Mouse (Mus musculus) forebrain, embryonic 12.5 days (tissue): ENCODE measurements at regions not wholly inside any gene's neighbourhood (a gene's known extent, or its start where the extent isn't known, plus 50 kb on each side); places are given as distances from the start of the nearest gene placed in this dataset.
"Not testable (repeated sequence)": the region's sequence is repeated elsewhere in the genome, so short reads cannot be mapped to it uniquely, and the experiment has no call there.

Experiments used
- ATAC-seq: fragments of 200-750 bp; cut with Nextera tagmentation; 2 replicates; pipeline ENCODE4 v1.8.0; 2017; ENCODE audit warnings: moderate TSS enrichment; ENCODE audit not compliant: low FRiP score
- H3K27ac ChIP-seq: fragments of 300-500 bp; sonication (generic); 2 replicates; pipeline ENCODE4 v1.5.1; 2016; ENCODE audit warnings: mild to moderate bottlenecking
- H3K27me3 ChIP-seq: fragments of 300-500 bp; sonication (generic); 2 replicates; pipeline ENCODE4 v1.6.1; 2016; ENCODE audit warnings: mild to moderate bottlenecking
- H3K36me3 ChIP-seq: fragments of 300-500 bp; sonication (generic); replicated peaks from 2 replicates; pipeline ENCODE4 v1.6.1; 2016; ENCODE audit warnings: mild to moderate bottlenecking
- H3K4me1 ChIP-seq: fragments of 300-500 bp; sonication (generic); 2 replicates; pipeline ENCODE4 v1.6.1; 2016
- H3K4me2 ChIP-seq: fragments of 300-500 bp; sonication (generic); 2 replicates; pipeline ENCODE4 v1.6.1; 2016; ENCODE audit warnings: mild to moderate bottlenecking, moderate library complexity
- H3K4me3 ChIP-seq: fragments of 300-500 bp; sonication (generic); replicated peaks from 2 replicates; pipeline ENCODE4 v1.5.1; 2016; ENCODE audit warnings: mild to moderate bottlenecking
- H3K9ac ChIP-seq: fragments of 300-500 bp; sonication (generic); 2 replicates; pipeline ENCODE4 v1.6.1; 2016; ENCODE audit warnings: mild to moderate bottlenecking
- H3K9me3 ChIP-seq: fragments of 300-500 bp; sonication (generic); 2 replicates; pipeline ENCODE4 v1.6.1; 2016
- WGBS: fragments of 180-500 bp; shearing (Covaris S2); methylation state at CpG from one replicate; pipeline ENCODE4 v1.1.7; 2016; 5-methylcytosine and 5-hydroxymethylcytosine counted together

DNA sequence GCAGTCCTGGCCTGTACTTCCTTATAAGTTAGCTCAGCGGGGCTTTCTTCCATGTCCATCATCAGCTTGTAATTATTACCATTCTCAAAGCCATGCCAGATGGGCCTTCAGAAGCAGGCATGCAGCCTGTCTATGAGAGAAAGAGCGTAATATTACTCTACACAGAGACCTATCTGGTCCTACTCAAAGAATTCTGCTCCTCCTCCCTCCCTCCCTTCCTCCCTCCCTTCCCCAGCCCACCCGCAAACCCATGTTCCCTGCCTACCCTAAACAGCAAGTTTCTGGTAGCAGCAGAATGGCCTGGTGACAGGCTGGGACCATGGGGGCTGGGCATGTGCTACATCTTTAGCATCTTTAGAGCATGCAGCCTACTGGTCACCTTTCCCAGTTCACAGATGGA is 184.9 kb upstream of the Cdkn3 start:
- H3K27ac ChIP-seq = no peak overlapping the region
- no peak overlapping the region for H3K4me3 ChIP-seq
- peaks cover 13% of the 10 kb centered on the region for H3K4me1 ChIP-seq
- WGBS = 72% methylated on average over 3 of the region's 3 CpGs
- no peaks in the 10 kb centered on the region for H3K36me3 ChIP-seq
- H3K27me3 ChIP-seq = no peaks in the 10 kb centered on the region
- ATAC-seq = no peak
- H3K4me2 ChIP-seq = no peak overlapping the region
- no peaks in the 10 kb centered on the region for H3K9me3 ChIP-seq
- H3K9ac ChIP-seq = no peak overlapping the region

- Histone ChIP-seq H3K4me1 (peaks cover 11% of the 10 kb centered on the region), H3K9ac (no peak overlapping the region), H3K36me3 (no peaks in the 10 kb centered on the region), H3K9me3 (no peaks in the 10 kb centered on the region), H3K27ac (no peak overlapping the region), H3K27me3 (no peaks in the 10 kb centered on the region), H3K4me2 (no peak overlapping the region), H3K4me3 (no peak overlapping the region)
- no peak for ATAC-seq
- 79% methylated on average over 6 of the region's 6 CpGs for WGBS
Observed at GRCm38 (mm10) chr14:46573401-46573800, 182.9 kb upstream of the Bmp4 start.

GRCm38 (mm10) chr14:46572972-46573371 is 182.5 kb upstream of the Bmp4 start:
- not testable (repeated sequence) for H3K36me3 ChIP-seq, H3K27ac ChIP-seq, H3K4me1 ChIP-seq, H3K9me3 ChIP-seq, H3K4me3 ChIP-seq, H3K4me2 ChIP-seq, H3K9ac ChIP-seq, ATAC-seq, H3K27me3 ChIP-seq
- WGBS = 78% methylated on average over 2 of the region's 2 CpGs

DNA sequence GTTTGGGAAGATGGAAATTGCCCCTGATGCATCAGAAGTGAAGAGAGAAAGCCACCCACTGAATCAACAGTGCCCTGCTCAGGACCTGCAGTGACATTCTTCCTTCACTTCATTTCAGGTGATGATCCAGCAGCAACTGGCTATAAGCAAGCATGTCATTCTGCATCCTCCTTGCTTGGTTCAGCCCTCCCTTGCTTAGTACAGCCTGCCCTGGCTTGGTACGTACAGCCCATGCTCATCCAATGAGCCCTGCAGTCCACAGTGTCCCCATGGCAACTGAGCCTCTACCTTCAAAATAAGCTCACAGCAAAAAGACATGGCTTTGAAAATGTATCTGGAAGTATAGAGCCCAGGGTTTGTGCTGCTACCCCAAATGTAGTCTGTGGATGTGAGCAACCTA is 181.4 kb upstream of the Bmp4 start:
- 0 out of 2 replicates have a peak, but pooled peaks cover 2% of the 10 kb centered on the region for H3K27me3 ChIP-seq
- H3K27ac ChIP-seq = no peak overlapping the region
- 73% methylated on average over 1 of the region's 1 CpGs for WGBS
- no peaks in the 10 kb centered on the region for H3K36me3 ChIP-seq
- no peak overlapping the region for H3K4me2 ChIP-seq
- no peak overlapping the region for H3K4me3 ChIP-seq
- no peak overlapping the region for H3K9ac ChIP-seq
- H3K4me1 ChIP-seq = peaks cover 5% of the 10 kb centered on the region; the same call in 1 of the 2 replicates
- H3K9me3 ChIP-seq = no peaks in the 10 kb centered on the region
- no peak for ATAC-seq

DNA sequence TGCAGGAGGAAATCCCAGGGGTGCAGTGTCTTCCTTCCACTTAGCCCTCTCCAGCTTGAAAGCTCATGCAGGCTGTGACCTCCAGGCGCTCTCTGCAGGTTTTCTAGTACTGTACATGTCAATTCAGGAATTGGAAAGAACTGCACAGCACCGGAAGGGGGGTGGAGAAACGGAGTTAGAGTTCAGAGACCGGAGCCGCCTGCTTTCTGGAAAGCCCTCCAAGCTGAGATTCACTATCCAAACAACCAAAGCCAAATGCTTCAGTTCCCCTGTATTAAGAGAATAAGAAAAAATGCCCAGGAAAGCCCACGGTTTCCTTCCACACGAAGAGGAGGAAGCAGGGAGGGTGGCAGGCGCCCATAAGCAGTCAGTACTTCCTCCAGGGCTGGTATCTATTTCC is 178.8 kb upstream of the Bmp4 start:
- ATAC-seq = no peak
- Histone ChIP-seq H3K9me3 (no peaks in the 10 kb centered on the region), H3K4me2 (no peak overlapping the region), H3K27ac (no peak overlapping the region), H3K36me3 (no peaks in the 10 kb centered on the region), H3K4me1 (no peaks in the 10 kb centered on the region), H3K4me3 (no peak overlapping the region), H3K27me3 (0 out of 2 replicates have a peak, but pooled peaks cover 4% of the 10 kb centered on the region), H3K9ac (no peak overlapping the region)
- 87% methylated on average over 8 of the region's 8 CpGs for WGBS

DNA sequence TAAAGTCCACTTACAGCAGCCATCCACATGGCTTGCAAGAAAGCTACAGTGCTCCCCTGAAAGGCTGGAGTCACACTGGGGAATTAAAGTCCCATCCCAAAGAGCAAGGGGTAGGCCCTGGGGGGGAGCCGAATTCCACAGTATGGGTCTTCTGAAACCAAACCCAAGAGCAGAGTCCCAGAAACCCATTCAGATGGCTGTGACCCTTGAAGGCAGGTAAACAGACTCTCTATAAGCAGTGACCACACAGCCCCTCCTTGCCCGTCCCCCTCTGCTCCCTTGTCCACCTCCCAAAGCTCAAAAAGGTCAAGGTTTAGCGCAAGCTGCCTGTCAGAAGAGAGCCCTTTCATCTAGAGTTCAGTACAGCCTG is 176.9 kb upstream of the Bmp4 start:
- H3K9me3 ChIP-seq = no peaks in the 10 kb centered on the region
- H3K36me3 ChIP-seq = no peaks in the 10 kb centered on the region
- no peak for ATAC-seq
- H3K9ac ChIP-seq = no peak overlapping the region
- no peak overlapping the region for H3K27ac ChIP-seq
- H3K4me2 ChIP-seq = no peak overlapping the region
- no peaks in the 10 kb centered on the region for H3K4me1 ChIP-seq
- no peak overlapping the region for H3K4me3 ChIP-seq
- 0 out of 2 replicates have a peak, but pooled peaks cover 4% of the 10 kb centered on the region for H3K27me3 ChIP-seq
- 69% methylated on average over 3 of the region's 3 CpGs for WGBS

DNA sequence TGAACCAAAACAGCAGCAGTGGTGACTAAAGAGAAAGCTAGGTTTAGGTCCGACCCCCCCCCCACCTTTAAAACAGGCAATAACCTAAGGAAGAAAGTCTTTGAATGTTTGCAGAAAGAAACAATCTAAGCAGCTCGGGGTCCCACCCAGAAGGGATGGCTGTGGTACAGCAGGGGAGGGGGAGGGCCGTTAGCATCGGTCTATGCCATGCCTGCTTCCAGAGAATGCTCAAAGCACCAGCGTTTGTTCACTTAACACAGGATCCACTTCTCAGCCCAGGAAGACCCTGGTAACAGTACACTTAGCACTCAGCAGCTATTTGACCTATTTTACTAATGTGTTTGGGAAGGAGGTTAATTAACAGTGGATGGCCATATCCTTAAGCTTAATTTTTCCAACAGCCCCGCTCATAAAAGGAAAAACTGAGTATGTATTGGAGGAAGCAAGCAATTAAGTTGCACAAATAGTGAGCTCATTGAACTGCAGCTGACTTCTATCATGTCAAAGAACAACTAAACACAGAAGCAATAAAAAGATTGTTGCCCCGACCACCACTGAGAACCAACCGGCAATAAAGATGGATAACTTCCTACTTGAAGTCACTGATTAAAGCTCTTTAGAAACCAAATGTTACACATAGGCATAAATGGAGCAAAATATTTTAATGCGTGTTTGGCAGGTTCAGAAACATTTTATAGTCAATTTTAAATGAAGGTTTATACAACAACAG is 176.4 kb upstream of the Bmp4 start:
- ATAC-seq = no peak
- WGBS = 66% methylated on average over 9 of the region's 9 CpGs
- no peak overlapping the region for H3K4me2 ChIP-seq

GRCm38 (mm10) chr14:46564998-46565397 is 174.5 kb upstream of the Bmp4 start:
- H3K9me3 ChIP-seq = no peaks in the 10 kb centered on the region
- 11% methylated on average over 3 of the region's 3 CpGs for WGBS
- no peak overlapping the region for H3K27ac ChIP-seq
- H3K4me2 ChIP-seq = no peak overlapping the region
- H3K27me3 ChIP-seq = 0 out of 2 replicates have a peak, but pooled peaks cover 4% of the 10 kb centered on the region
- H3K4me3 ChIP-seq = no peak overlapping the region
- no peaks in the 10 kb centered on the region for H3K36me3 ChIP-seq
- no peak for ATAC-seq
- H3K9ac ChIP-seq = no peak overlapping the region
- H3K4me1 ChIP-seq = no peaks in the 10 kb centered on the region

More for the DNA sequence above, 176.4 kb upstream of the Bmp4 start:
- Histone ChIP-seq H3K4me3 (no peak overlapping the region), H3K36me3 (no peaks in the 10 kb centered on the region), H3K9me3 (no peaks in the 10 kb centered on the region), H3K27ac (no peak overlapping the region), H3K27me3 (0 out of 2 replicates have a peak, but pooled peaks cover 4% of the 10 kb centered on the region), H3K9ac (no peak overlapping the region), H3K4me1 (no peaks in the 10 kb centered on the region)

DNA sequence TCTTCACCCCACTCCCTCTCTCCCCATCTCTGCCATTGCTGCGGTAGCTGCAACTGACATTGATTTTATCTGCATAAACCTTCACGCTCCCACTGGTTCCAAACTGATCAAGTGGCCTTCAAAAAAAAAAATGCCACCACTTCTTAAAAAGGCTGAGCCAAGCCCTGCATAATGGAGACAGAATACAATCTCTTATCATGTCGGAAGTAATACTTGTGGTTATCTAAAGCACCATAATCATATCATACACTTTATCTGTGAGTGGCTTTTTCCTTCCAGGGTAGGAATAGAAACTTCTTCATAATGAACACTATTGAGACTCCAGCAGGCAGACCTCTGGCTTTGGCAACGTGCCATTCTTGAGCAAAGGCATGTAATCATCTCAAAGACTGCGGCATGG is 171.5 kb upstream of the Bmp4 start:
- H3K27me3 ChIP-seq = 0 out of 2 replicates have a peak, but pooled peaks cover 2% of the 10 kb centered on the region
- no peak overlapping the region for H3K9ac ChIP-seq
- no peaks in the 10 kb centered on the region for H3K36me3 ChIP-seq
- H3K9me3 ChIP-seq = no peaks in the 10 kb centered on the region
- ATAC-seq = no peak
- no peak overlapping the region for H3K4me3 ChIP-seq
- no peak overlapping the region for H3K27ac ChIP-seq
- no peak overlapping the region for H3K4me2 ChIP-seq
- no peaks in the 10 kb centered on the region for H3K4me1 ChIP-seq
- WGBS = 87% methylated on average over 5 of the region's 5 CpGs

DNA sequence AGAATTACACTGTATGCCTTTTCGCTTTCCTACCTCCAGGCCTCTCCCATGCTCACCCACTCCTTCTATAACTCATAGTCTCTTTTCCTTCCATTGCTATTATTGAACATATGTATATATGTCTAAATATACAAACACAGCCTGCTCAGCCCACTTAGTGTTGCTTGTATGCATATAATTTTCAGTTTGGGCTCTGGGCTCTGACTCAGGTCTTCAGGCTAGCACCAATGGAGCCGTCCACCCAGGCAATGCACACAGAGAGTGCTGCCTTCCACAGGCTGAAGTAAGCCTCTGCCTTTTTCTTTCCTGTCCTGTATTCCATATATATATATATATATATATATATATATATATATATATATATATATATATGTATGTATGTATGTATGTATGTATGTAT is 162.8 kb upstream of the Bmp4 start:
- Histone ChIP-seq H3K4me1 (no peaks in the 10 kb centered on the region), H3K27ac (no peak overlapping the region), H3K27me3 (no peaks in the 10 kb centered on the region), H3K4me2 (no peak overlapping the region), H3K9ac (no peak overlapping the region), H3K4me3 (no peak overlapping the region), H3K36me3 (no peaks in the 10 kb centered on the region), H3K9me3 (no peaks in the 10 kb centered on the region)
- no peak for ATAC-seq
- WGBS = 95% methylated on average over 2 of the region's 2 CpGs

DNA sequence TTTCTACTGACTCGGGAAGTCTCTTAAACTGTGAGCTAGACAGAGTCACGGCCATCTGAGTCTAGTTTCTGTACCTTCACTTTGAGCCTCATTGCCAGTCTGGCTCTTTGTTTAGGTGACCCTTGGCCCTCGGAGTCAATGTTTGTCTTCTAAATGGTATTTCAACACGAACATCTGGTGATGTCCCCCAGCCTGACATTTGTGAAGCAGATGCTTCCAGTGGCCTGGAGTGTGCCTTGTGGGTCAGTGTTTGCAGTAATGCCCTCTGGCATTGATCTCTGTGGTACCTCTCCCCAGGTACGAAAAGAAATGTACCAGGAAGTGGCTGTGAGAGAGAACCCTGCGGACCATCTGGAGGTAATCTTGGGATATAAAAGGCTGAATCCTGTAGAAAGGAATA is 155.7 kb upstream of the Bmp4 start:
- H3K9me3 ChIP-seq = no peaks in the 10 kb centered on the region
- H3K4me1 ChIP-seq = no peaks in the 10 kb centered on the region
- ATAC-seq = no peak
- no peak overlapping the region for H3K27ac ChIP-seq
- no peak overlapping the region for H3K4me2 ChIP-seq
- no peaks in the 10 kb centered on the region for H3K36me3 ChIP-seq
- no peaks in the 10 kb centered on the region for H3K27me3 ChIP-seq
- no peak overlapping the region for H3K4me3 ChIP-seq
- H3K9ac ChIP-seq = no peak overlapping the region
- 80% methylated on average over 6 of the region's 6 CpGs for WGBS

DNA sequence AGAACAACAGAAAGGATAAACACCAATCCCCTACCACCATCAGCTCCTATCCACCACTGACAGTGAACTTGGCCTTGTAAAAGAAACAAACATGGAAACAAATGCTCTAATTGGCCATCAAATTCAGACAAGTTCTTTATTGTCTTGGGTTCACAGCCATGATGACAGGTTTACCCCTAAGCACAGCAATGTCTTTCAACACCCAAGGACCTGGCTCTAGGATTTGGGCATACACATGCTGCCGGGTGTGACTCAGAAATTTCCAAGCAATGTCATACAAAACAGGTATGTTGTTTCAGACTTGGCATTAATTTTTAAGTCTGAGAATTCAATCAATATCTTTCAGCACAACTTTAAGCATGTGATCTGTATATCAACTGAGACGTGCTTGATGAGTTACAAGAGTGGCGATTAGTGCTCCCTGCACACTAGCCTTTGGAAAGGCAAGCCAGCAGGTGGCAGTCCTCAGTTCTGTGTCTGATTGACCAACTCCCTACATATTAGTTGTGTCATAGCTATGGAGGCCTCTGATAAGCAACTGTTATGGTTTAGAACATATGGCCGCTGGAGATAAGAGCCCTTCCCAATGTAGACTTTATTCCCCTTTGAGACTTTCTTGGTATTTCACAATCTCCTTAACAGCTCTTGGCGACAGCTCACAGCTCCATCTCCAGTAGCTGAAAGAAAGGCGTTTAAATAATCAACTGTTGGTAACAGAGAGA is 149.2 kb upstream of the Bmp4 start:
- Histone ChIP-seq H3K4me1 (no peaks in the 10 kb centered on the region), H3K4me3 (no peak overlapping the region), H3K4me2 (no peak overlapping the region), H3K9ac (no peak overlapping the region), H3K27ac (no peak overlapping the region), H3K9me3 (no peaks in the 10 kb centered on the region), H3K27me3 (no peaks in the 10 kb centered on the region), H3K36me3 (no peaks in the 10 kb centered on the region)
- ATAC-seq = no peak
- 90% methylated on average over 6 of the region's 6 CpGs for WGBS
